Mouse (Mus musculus): ENCODE measurements around the gene Kbtbd2. TPM values are rescaled to one million over a fixed set of nuclear protein-coding genes. Genes with fewer than 3 reads are reported as not detected.
A peak's percentile ranks its signal among the peaks of the same experiment; 100 is the strongest.

The Kbtbd2 gene
- polyA plus RNA-seq, 1 experiment = 11.6 TPM

GRCm38 (mm10) chr6:56831697-56832406 is 34.2 kb upstream of the Kbtbd2 start, which contains the start of gene Fkbp9:
Fkbp9 (plus strand) TSS chr6:56832059.
- H3K4me3 ChIP-seq = peak within 1 kb of the TSS; percentile 47
- H3K36me3 ChIP-seq (ENCODE audit: control insufficient read depth, insufficient read depth) = peaks cover 5% of the 10 kb centered on the region
- peak within 1 kb of the TSS; percentile 88 for H3K4me2 ChIP-seq (ENCODE audit: low read depth)
- TF ChIP-seq POLR2A (IDR thresholded peaks at IDR 0.05; ENCODE audit: insufficient read length, low read depth) = peak; percentile 78
- TF ChIP-seq MAX (IDR thresholded peaks at IDR 0.05; ENCODE audit: low read depth) = no peak
- TF ChIP-seq POLR2AphosphoS2 (IDR thresholded peaks at IDR 0.05; ENCODE audit: insufficient read length, low read depth) = peak; percentile 76
- TF ChIP-seq CEBPB (IDR thresholded peaks at IDR 0.05; ENCODE audit: insufficient read depth, poor library complexity, severe bottlenecking) = no peak
- TF ChIP-seq MYOG (IDR thresholded peaks at IDR 0.05; ENCODE audit: control insufficient read depth in 1 of 3, insufficient read depth in 1 of 3, insufficient read length in 2 of 3, low read depth in 2 of 3) = no peak
- no peak for TF ChIP-seq MYOD1 (IDR thresholded peaks at IDR 0.05; ENCODE audit: control insufficient read depth in 1 of 3, insufficient read length in 2 of 3, low read depth in 2 of 3)
- peak; percentile 81 for TF ChIP-seq USF1 (IDR thresholded peaks at IDR 0.05; ENCODE audit: low read depth)
- H3K79me2 ChIP-seq (ENCODE audit: control insufficient read depth, insufficient read depth) = peaks cover 13% of the 10 kb centered on the region
- peak within 1 kb of the TSS; percentile 71 for H3ac ChIP-seq (ENCODE audit: control insufficient read depth, insufficient read length)
- H3K27me3 ChIP-seq (ENCODE audit: control insufficient read depth, insufficient read depth, insufficient read length) = no peaks in the 10 kb centered on the region

GRCm38 (mm10) chr6:56825657-56826056 is 28.0 kb upstream of the Kbtbd2 start:
- no peaks in the 10 kb centered on the region for H3K79me2 ChIP-seq (ENCODE audit: control insufficient read depth, insufficient read depth)
- no peaks in the 10 kb centered on the region for H3K36me3 ChIP-seq (ENCODE audit: control insufficient read depth, insufficient read depth)
- TF ChIP-seq MYOD1 (IDR thresholded peaks at IDR 0.05; ENCODE audit: control insufficient read depth in 1 of 3, insufficient read length in 2 of 3, low read depth in 2 of 3) = no peak
- TF ChIP-seq E2F4 (IDR thresholded peaks at IDR 0.05; ENCODE audit: insufficient read depth) = no peak
- no peak for TF ChIP-seq SRF (IDR thresholded peaks at IDR 0.05; ENCODE audit: control insufficient read depth, insufficient read length, low read depth)
- no peak for TF ChIP-seq MAX (IDR thresholded peaks at IDR 0.05; ENCODE audit: low read depth)
- no peak for TF ChIP-seq TCF12 (IDR thresholded peaks at IDR 0.05; ENCODE audit: insufficient read depth, poor library complexity, severe bottlenecking)
- no peak for TF ChIP-seq REST (IDR thresholded peaks at IDR 0.05; ENCODE audit: insufficient read depth, insufficient read length)
- no peak for TF ChIP-seq POLR2AphosphoS2 (IDR thresholded peaks at IDR 0.05; ENCODE audit: insufficient read length, low read depth)
- TF ChIP-seq USF1 (IDR thresholded peaks at IDR 0.05; ENCODE audit: low read depth) = no peak
- no peak for TF ChIP-seq POLR2A (IDR thresholded peaks at IDR 0.05; ENCODE audit: insufficient read length, low read depth)
- no peaks in the 10 kb centered on the region for H3K27me3 ChIP-seq (ENCODE audit: control insufficient read depth, insufficient read depth, insufficient read length)
- no peak overlapping the region for H3K4me3 ChIP-seq
- H3ac ChIP-seq (ENCODE audit: control insufficient read depth, insufficient read length) = no peak overlapping the region
- H3K4me2 ChIP-seq (ENCODE audit: low read depth) = no peak overlapping the region

DNA sequence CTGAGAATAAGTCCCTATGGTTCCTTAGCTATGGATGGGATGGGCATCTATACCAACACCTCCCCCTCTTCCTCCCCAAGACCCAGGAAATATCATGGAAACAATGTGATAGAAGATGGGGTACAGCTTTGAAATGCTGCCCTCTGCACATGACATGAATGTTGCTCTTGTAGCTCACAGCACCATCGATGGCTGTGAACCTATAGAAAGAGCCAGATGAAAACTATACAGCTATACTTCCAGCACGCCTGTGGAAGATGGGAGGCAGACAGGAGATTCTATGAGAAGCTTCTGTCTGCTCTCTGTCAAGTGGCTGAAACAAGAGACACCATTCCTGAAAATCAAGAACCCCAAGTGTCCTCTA is 21.5 kb upstream of the Kbtbd2 start:
- Histone ChIP-seq H3K79me2 (ENCODE audit: control insufficient read depth, insufficient read depth) (no peaks in the 10 kb centered on the region), H3ac (ENCODE audit: control insufficient read depth, insufficient read length) (no peak overlapping the region), H3K4me3 (no peak overlapping the region), H3K36me3 (ENCODE audit: control insufficient read depth, insufficient read depth) (no peaks in the 10 kb centered on the region), H3K27me3 (ENCODE audit: control insufficient read depth, insufficient read depth, insufficient read length) (no peaks in the 10 kb centered on the region), H3K4me2 (ENCODE audit: low read depth) (no peak overlapping the region)
- TF ChIP-seq POLR2A (IDR thresholded peaks at IDR 0.05; ENCODE audit: insufficient read length, low read depth) = no peak
- no peak for TF ChIP-seq MYOG (IDR thresholded peaks at IDR 0.05; ENCODE audit: control insufficient read depth in 1 of 3, insufficient read depth in 1 of 3, insufficient read length in 2 of 3, low read depth in 2 of 3)
- TF ChIP-seq USF1 (IDR thresholded peaks at IDR 0.05; ENCODE audit: low read depth) = no peak
- no peak for TF ChIP-seq SRF (IDR thresholded peaks at IDR 0.05; ENCODE audit: control insufficient read depth, insufficient read length, low read depth)

DNA sequence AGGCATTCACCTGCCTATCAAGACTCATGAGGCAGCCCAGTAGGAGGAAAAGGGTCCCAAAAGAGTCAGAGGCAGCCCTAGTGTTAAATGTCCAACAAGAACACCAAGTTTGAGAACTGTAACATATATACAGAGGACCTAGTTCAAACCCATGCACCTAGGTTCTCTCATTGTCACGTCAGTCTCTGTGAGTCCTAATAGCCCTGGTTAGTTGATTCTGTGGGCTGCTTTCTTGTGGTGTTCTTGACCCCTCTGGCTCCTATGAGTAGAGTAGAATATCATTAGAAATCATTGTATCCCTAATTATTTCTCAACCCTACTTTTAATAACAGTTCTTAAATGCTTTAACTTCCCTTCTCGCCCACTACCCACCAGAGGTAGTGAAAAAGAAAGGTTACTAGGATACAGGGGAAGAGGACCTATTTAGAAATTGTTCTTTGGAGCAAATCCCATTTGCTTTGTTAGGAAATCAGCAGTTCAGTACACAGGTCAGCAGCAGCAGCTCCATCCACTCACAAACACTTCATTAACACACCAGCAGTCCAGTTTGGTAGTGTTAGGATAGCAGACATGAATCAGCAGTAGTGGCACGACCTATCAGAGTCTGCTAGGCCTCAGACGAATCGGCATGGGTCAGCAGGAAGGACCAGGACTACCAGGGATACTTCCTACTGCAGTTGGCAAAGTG is 21.0 kb upstream of the Kbtbd2 start:
- H3ac ChIP-seq (ENCODE audit: control insufficient read depth, insufficient read length) = no peak overlapping the region
- H3K79me2 ChIP-seq (ENCODE audit: control insufficient read depth, insufficient read depth) = no peaks in the 10 kb centered on the region
- TF ChIP-seq CEBPB (IDR thresholded peaks at IDR 0.05; ENCODE audit: insufficient read depth, poor library complexity, severe bottlenecking) (no peak), MYOG (IDR thresholded peaks at IDR 0.05; ENCODE audit: control insufficient read depth in 1 of 3, insufficient read depth in 1 of 3, insufficient read length in 2 of 3, low read depth in 2 of 3) (no peak), POLR2AphosphoS2 (IDR thresholded peaks at IDR 0.05; ENCODE audit: insufficient read length, low read depth) (no peak), USF1 (IDR thresholded peaks at IDR 0.05; ENCODE audit: low read depth) (no peak), TCF3 (IDR thresholded peaks at IDR 0.05; ENCODE audit: insufficient read length, low read depth) (no peak), SRF (IDR thresholded peaks at IDR 0.05; ENCODE audit: control insufficient read depth, insufficient read length, low read depth) (no peak), MYOD1 (IDR thresholded peaks at IDR 0.05; ENCODE audit: control insufficient read depth in 1 of 3, insufficient read length in 2 of 3, low read depth in 2 of 3) (no peak), MAX (IDR thresholded peaks at IDR 0.05; ENCODE audit: low read depth) (no peak), POLR2A (IDR thresholded peaks at IDR 0.05; ENCODE audit: insufficient read length, low read depth) (no peak), E2F4 (IDR thresholded peaks at IDR 0.05; ENCODE audit: insufficient read depth) (no peak), TCF12 (IDR thresholded peaks at IDR 0.05; ENCODE audit: insufficient read depth, poor library complexity, severe bottlenecking) (no peak), REST (IDR thresholded peaks at IDR 0.05; ENCODE audit: insufficient read depth, insufficient read length) (no peak)
- H3K36me3 ChIP-seq (ENCODE audit: control insufficient read depth, insufficient read depth) = no peaks in the 10 kb centered on the region
- H3K4me3 ChIP-seq = no peak overlapping the region
- no peak overlapping the region for H3K4me2 ChIP-seq (ENCODE audit: low read depth)
- H3K27me3 ChIP-seq (ENCODE audit: control insufficient read depth, insufficient read depth, insufficient read length) = no peaks in the 10 kb centered on the region

- Histone ChIP-seq H3K79me2 (ENCODE audit: control insufficient read depth, insufficient read depth) (no peaks in the 10 kb centered on the region), H3ac (ENCODE audit: control insufficient read depth, insufficient read length) (no peak overlapping the region), H3K36me3 (ENCODE audit: control insufficient read depth, insufficient read depth) (no peaks in the 10 kb centered on the region), H3K27me3 (ENCODE audit: control insufficient read depth, insufficient read depth, insufficient read length) (no peaks in the 10 kb centered on the region), H3K4me2 (ENCODE audit: low read depth) (peak overlapping the region; percentile 32), H3K4me3 (no peak overlapping the region)
- TF ChIP-seq POLR2A (IDR thresholded peaks at IDR 0.05; ENCODE audit: insufficient read length, low read depth) (no peak), SRF (IDR thresholded peaks at IDR 0.05; ENCODE audit: control insufficient read depth, insufficient read length, low read depth) (no peak), MAX (IDR thresholded peaks at IDR 0.05; ENCODE audit: low read depth) (no peak), E2F4 (IDR thresholded peaks at IDR 0.05; ENCODE audit: insufficient read depth) (no peak), MYOD1 (IDR thresholded peaks at IDR 0.05; ENCODE audit: control insufficient read depth in 1 of 3, insufficient read length in 2 of 3, low read depth in 2 of 3) (no peak), TCF12 (IDR thresholded peaks at IDR 0.05; ENCODE audit: insufficient read depth, poor library complexity, severe bottlenecking) (no peak), TCF3 (IDR thresholded peaks at IDR 0.05; ENCODE audit: insufficient read length, low read depth) (no peak), USF1 (IDR thresholded peaks at IDR 0.05; ENCODE audit: low read depth) (no peak), POLR2AphosphoS2 (IDR thresholded peaks at IDR 0.05; ENCODE audit: insufficient read length, low read depth) (no peak), CEBPB (IDR thresholded peaks at IDR 0.05; ENCODE audit: insufficient read depth, poor library complexity, severe bottlenecking) (no peak), MYOG (IDR thresholded peaks at IDR 0.05; ENCODE audit: control insufficient read depth in 1 of 3, insufficient read depth in 1 of 3, insufficient read length in 2 of 3, low read depth in 2 of 3) (no peak), REST (IDR thresholded peaks at IDR 0.05; ENCODE audit: insufficient read depth, insufficient read length) (no peak)
Measured at GRCm38 (mm10) chr6:56813332-56813731, 15.7 kb upstream of the Kbtbd2 start.
